Mouse (Mus musculus) layer of hippocampus, postnatal 36 days (tissue): ENCODE measurements at regions not wholly inside any gene's neighbourhood (a gene's known extent, or its start where the extent isn't known, plus 50 kb on each side); places are given as distances from the start of the nearest gene placed in this dataset.

Source experiments
- DNase-seq, 2 experiments: peaks; one replicate each; pipeline ENCODE4 v3.0.0; 2022

- DNase-seq = no peak
Observed at GRCm38 (mm10) chr3:149270459-149270858, 280.1 kb upstream of the Adgrl2 start.

GRCm38 (mm10) chr3:149262332-149262970 lies 272.1 kb upstream of the Adgrl2 start:
- no peak for DNase-seq

- no peak for DNase-seq
Observed at GRCm38 (mm10) chr3:149261764-149262163, 271.4 kb upstream of the Adgrl2 start.

GRCm38 (mm10) chr3:149258826-149259225 lies 268.5 kb upstream of the Adgrl2 start:
- no peak for DNase-seq

GRCm38 (mm10) chr3:149256891-149257290 lies 266.5 kb upstream of the Adgrl2 start:
- no peak for DNase-seq

GRCm38 (mm10) chr3:149253080-149253479 lies 262.7 kb upstream of the Adgrl2 start:
- DNase-seq = no peak

GRCm38 (mm10) chr3:149252144-149252543 lies 261.8 kb upstream of the Adgrl2 start:
- no peak for DNase-seq

GRCm38 (mm10) chr3:149247626-149247987 lies 257.3 kb upstream of the Adgrl2 start:
- no peak for DNase-seq

- DNase-seq = no peak
Observed at GRCm38 (mm10) chr3:149246935-149247625, 256.7 kb upstream of the Adgrl2 start.

GRCm38 (mm10) chr3:149239664-149240063 lies 249.3 kb upstream of the Adgrl2 start:
- DNase-seq = no peak

- no peak for DNase-seq
Observed at GRCm38 (mm10) chr3:149238076-149238475, 247.7 kb upstream of the Adgrl2 start.

- no peak for DNase-seq
Observed at GRCm38 (mm10) chr3:149235183-149235582, 244.8 kb upstream of the Adgrl2 start.

- DNase-seq = no peak
Observed at GRCm38 (mm10) chr3:149233691-149234131, 243.4 kb upstream of the Adgrl2 start.

- DNase-seq = peak in 1 of 2 experiments; percentile 28
Observed at GRCm38 (mm10) chr3:149233191-149233641, 242.9 kb upstream of the Adgrl2 start.

- DNase-seq = no peak
Observed at GRCm38 (mm10) chr3:149231346-149231745, 241.0 kb upstream of the Adgrl2 start.

GRCm38 (mm10) chr3:149227556-149227955 lies 237.2 kb upstream of the Adgrl2 start:
- DNase-seq = no peak

GRCm38 (mm10) chr3:149226723-149227122 lies 236.4 kb upstream of the Adgrl2 start:
- DNase-seq = no peak

GRCm38 (mm10) chr3:149225684-149226083 lies 235.3 kb upstream of the Adgrl2 start:
- DNase-seq = no peak

- no peak for DNase-seq
Observed at GRCm38 (mm10) chr3:149224271-149224670, 233.9 kb upstream of the Adgrl2 start.

GRCm38 (mm10) chr3:149223776-149224175 lies 233.4 kb upstream of the Adgrl2 start:
- DNase-seq = no peak

- DNase-seq = no peak
Observed at GRCm38 (mm10) chr3:149220958-149221357, 230.6 kb upstream of the Adgrl2 start.

- DNase-seq = no peak
Observed at GRCm38 (mm10) chr3:149220304-149220951, 230.1 kb upstream of the Adgrl2 start.
